Mouse (Mus musculus) lung, embryonic 15.5 days (tissue): ENCODE measurements around the gene Cdk13. TPM values are rescaled to one million over a fixed set of nuclear protein-coding genes. Genes with fewer than 3 reads are reported as not detected.

Experiments used
- ATAC-seq: fragments of 200-750 bp; cut with Nextera tagmentation; 2 replicates; pipeline ENCODE4 v1.8.0; 2017; ENCODE audit warnings: moderate number of reproducible peaks, borderline replicate concordance; ENCODE audit not compliant: low FRiP score, low TSS enrichment; ENCODE audit errors: extremely low read depth
- H3K27ac ChIP-seq: fragments of 300-500 bp; sonication (generic); 2 replicates; pipeline ENCODE4 v1.5.1; 2015; ENCODE audit warnings: moderate library complexity, mild to moderate bottlenecking, inconsistent platforms
- H3K27me3 ChIP-seq: fragments of 300-500 bp; sonication (generic); 2 replicates; pipeline ENCODE4 v1.6.1; 2015; ENCODE audit warnings: inconsistent platforms
- H3K36me3 ChIP-seq: fragments of 300-500 bp; sonication (generic); 2 replicates; pipeline ENCODE4 v1.6.1; 2015; ENCODE audit warnings: inconsistent platforms
- H3K4me1 ChIP-seq: fragments of 300-500 bp; sonication (generic); 2 replicates; pipeline ENCODE4 v1.6.1; 2015; ENCODE audit warnings: inconsistent platforms
- H3K4me2 ChIP-seq: fragments of 300-500 bp; sonication (generic); 2 replicates; pipeline ENCODE4 v1.6.1; 2015; ENCODE audit warnings: inconsistent platforms, mild to moderate bottlenecking, moderate library complexity
- H3K4me3 ChIP-seq: fragments of 300-500 bp; sonication (generic); 2 replicates; pipeline ENCODE4 v1.5.1; 2015; ENCODE audit warnings: mild to moderate bottlenecking, inconsistent platforms
- H3K9ac ChIP-seq: fragments of 300-500 bp; sonication (generic); 2 replicates; pipeline ENCODE4 v1.6.1; 2015; ENCODE audit warnings: inconsistent platforms
- H3K9me3 ChIP-seq: fragments of 300-500 bp; sonication (generic); 2 replicates; pipeline ENCODE4 v1.6.1; 2016; ENCODE audit warnings: inconsistent platforms
- WGBS: fragments of 180-500 bp; shearing (Covaris S2); methylation state at CpG from one replicate; pipeline ENCODE4 v1.1.7; 2015; 5-methylcytosine and 5-hydroxymethylcytosine counted together
- microRNA counts: library from miRNA; unstranded; fragments of <30 nt; microRNA quantifications from one replicate; lab custom pipeline; 2016
- microRNA-seq: library from miRNA; unstranded; fragments of <30 nt; microRNA quantifications from one replicate; pipeline ENCODE4, GENCODE M21; 2016
- polyA plus RNA-seq: library from polyadenylated mRNA; unstranded; fragments of >200 nt; fragmentation: Nextera tagmentation; extraction: Ambion mirVana; gene quantifications from 2 replicates; pipeline ENCODE4 v1.2.1, GENCODE M21; 2015

Gene Cdk13
- polyA plus RNA-seq, 1 experiment from 2014 or later: 15.6 TPM

DNA sequence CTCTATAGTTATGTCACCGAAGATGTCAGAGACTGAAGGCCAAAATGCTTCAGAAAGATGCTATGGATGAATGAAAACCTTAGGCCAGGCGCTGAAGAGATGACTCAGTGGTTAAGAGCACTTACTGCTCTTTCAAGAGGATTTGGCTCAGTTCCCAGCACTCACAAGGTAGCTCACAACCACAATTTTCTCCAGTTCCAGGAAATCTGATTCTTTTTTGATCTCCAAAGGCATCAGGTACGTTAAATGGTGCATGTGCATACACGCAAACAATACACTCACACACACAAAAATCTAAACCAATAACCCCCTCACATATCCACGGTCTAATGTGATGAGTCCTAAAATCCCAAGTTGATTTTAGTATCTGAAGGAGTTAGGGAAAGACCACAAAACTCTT is 111.1 kb downstream of the Cdk13 start:
- Histone ChIP-seq H3K9me3 (no peaks in the 10 kb centered on the region), H3K27me3 (no peaks in the 10 kb centered on the region), H3K4me1 (peaks cover 12% of the 10 kb centered on the region), H3K9ac (no peak overlapping the region), H3K36me3 (no peaks in the 10 kb centered on the region), H3K4me3 (peak overlapping the region; percentile 77), H3K27ac (peak overlapping the region; percentile 88; the same call in 1 of the 2 replicates), H3K4me2 (peak overlapping the region; percentile 67; the same call in 1 of the 2 replicates)
- 55% methylated on average over 5 of the region's 5 CpGs for WGBS
- no peak for ATAC-seq

DNA sequence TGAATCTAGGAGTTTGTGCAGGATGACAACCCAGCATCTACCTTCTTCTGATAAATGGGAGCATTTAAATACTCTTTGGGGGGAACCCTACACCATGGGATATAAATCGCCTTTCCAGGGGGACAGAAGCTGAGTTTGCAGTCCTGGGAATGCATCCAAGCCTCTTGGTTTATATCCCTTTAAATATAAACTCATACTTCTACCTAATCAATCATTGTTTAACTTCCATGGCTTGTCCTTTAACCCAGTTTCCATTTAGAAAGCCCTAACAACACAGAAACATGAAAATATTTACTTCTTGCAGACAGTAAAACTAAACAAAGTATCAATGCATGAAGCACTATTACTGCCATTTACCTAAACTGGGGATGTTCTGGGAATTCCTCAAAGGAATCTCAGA is 113.5 kb downstream of the Cdk13 start:
- no peak overlapping the region for H3K4me2 ChIP-seq
- WGBS: 16% methylated on average over 1 of the region's 1 CpGs
- H3K27ac ChIP-seq: peak overlapping the region; percentile 63
- ATAC-seq: no peak
- H3K4me3 ChIP-seq: no peak overlapping the region
- H3K27me3 ChIP-seq: no peaks in the 10 kb centered on the region
- H3K36me3 ChIP-seq: no peaks in the 10 kb centered on the region
- H3K4me1 ChIP-seq: peaks cover 10% of the 10 kb centered on the region
- no peak overlapping the region for H3K9ac ChIP-seq
- no peaks in the 10 kb centered on the region for H3K9me3 ChIP-seq

DNA sequence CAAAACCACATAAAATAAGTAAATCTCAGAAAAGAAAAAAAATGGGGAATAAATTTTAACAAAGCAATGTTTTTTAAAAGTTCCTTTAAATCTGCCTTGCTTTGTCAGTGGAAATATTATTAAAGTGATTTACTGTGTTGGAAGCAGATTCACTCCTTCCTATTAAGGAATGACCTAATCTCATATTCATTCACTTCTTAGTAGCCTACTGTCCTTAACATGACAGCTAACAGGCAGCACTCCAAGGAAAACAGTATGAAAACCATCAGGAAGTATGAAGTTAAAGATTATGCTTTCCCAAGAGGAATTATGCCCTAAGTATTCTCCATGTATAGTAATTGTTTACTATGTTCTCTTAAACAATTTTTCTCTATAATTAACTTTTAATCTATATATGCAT is 114.2 kb downstream of the Cdk13 start:
- H3K9me3 ChIP-seq: no peaks in the 10 kb centered on the region
- no peak overlapping the region for H3K4me2 ChIP-seq
- H3K27ac ChIP-seq: no peak overlapping the region
- peaks cover 10% of the 10 kb centered on the region for H3K4me1 ChIP-seq
- H3K36me3 ChIP-seq: no peaks in the 10 kb centered on the region
- no peaks in the 10 kb centered on the region for H3K27me3 ChIP-seq
- H3K9ac ChIP-seq: no peak overlapping the region
- no peak overlapping the region for H3K4me3 ChIP-seq
- ATAC-seq: no peak

DNA sequence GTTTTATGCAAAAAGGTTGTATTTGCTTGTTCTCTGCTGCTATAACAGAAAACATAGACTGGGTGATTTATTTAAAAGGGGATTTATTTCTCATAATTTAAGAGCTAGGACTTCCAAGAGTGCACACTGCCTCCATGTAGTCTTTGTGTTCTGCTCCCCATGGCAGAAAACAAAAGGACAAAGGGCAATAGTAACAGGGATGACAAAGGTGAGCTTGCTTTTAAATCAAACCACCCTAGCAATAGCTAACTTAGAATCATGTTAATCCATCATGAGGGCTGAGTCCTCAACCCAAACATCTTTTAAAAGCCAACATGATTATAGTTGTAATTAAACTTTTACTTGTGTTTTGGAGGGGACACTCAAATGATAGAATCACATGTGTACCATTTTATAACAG is 115.4 kb downstream of the Cdk13 start:
- Histone ChIP-seq H3K27me3 (no peaks in the 10 kb centered on the region), H3K4me2 (no peak overlapping the region), H3K27ac (no peak overlapping the region), H3K9ac (no peak overlapping the region), H3K9me3 (no peaks in the 10 kb centered on the region), H3K4me1 (peaks cover 10% of the 10 kb centered on the region), H3K36me3 (no peaks in the 10 kb centered on the region), H3K4me3 (no peak overlapping the region)
- no peak for ATAC-seq

DNA sequence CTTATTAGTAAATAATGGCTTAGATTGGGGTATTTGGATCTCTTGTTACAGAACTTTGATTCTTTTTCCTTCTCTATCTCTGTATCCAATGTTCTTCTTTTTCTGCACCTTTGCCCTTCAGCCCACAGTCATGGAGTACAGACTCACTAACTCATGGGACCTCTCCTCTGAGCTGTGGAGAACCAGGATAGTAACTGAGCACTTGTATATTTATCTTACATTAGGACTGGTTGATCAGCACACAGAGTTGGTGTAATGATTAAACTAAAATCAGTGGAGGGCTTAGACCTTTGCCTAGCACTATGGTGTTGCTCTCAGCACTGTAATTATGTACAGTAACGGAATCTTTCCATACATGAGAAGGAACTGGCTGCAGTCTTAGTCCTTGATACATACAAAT is 133.8 kb downstream of the Cdk13 start:
- ATAC-seq: no peak

DNA sequence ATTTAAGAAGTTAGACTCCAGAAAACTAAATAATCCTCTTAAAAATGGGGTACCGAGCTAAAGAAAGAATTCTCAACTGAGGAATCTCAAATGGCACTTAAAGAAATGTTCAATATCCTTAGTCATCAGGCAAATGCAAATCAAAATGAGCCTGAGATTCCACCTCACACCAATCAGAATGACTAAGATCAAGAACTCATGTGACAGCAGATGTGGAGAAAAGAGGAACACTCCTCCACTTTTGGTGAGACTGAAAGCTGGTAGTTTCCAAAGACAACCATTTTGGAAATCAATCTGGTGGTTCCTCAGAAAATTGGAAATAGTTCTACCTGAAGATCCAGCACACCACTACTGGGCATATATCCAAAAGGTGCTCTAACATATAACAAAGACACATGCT is 137.5 kb downstream of the Cdk13 start:
- Histone ChIP-seq H3K27ac (no peak overlapping the region), H3K4me1 (no peaks in the 10 kb centered on the region), H3K36me3 (no peaks in the 10 kb centered on the region), H3K9ac (no peak overlapping the region), H3K4me2 (no peak overlapping the region), H3K9me3 (no peaks in the 10 kb centered on the region), H3K27me3 (no peaks in the 10 kb centered on the region), H3K4me3 (no peak overlapping the region)
- WGBS: 63% methylated on average over 1 of the region's 1 CpGs
- ATAC-seq: no peak

More for the DNA sequence above, 133.8 kb downstream of the Cdk13 start:
- Histone ChIP-seq H3K4me3 (no peak overlapping the region), H3K4me1 (no peaks in the 10 kb centered on the region), H3K9me3 (no peaks in the 10 kb centered on the region), H3K27ac (no peak overlapping the region), H3K9ac (no peak overlapping the region), H3K27me3 (no peaks in the 10 kb centered on the region), H3K36me3 (no peaks in the 10 kb centered on the region), H3K4me2 (no peak overlapping the region)
- 58% methylated on average over 1 of the region's 1 CpGs for WGBS

MicroRNAs encoded within 50 kb of the gene (microRNA counts, 519-probe panel; counts per million panel counts)
- 19.7 counts per million for microRNA mmu-miR-466i (lab: Ali Mortazavi, UCI)

Small RNAs within 50 kb of the gene (microRNA-seq; reads per million reads assigned to microRNA genes)
- not detected for gene Mir466i

Other genes starting within 250 kb of the Cdk13 start
- gene Mplkip, start 109.9 kb downstream of the Cdk13 start, polyA plus RNA-seq: 45.1 and 48.9 TPM in 2 replicates
- gene Sugct, start 109.5 kb downstream of the Cdk13 start, polyA plus RNA-seq: 4.2 and 5.7 TPM in 2 replicates
- gene Rala, start 139.1 kb upstream of the Cdk13 start, polyA plus RNA-seq: 110 and 119 TPM in 2 replicates
- 75.6 and 77.1 TPM in 2 replicates for gene Yae1d1, start 188.3 kb upstream of the Cdk13 start, polyA plus RNA-seq